Mouse (Mus musculus): ENCODE results near the gene Nsfl1c.

Gene Nsfl1c

GRCm38 (mm10) chr2:151543063-151543895 is 49.3 kb downstream of the Nsfl1c start:
- DNase-seq (ENCODE audit: low spot score), result peak; percentile 46

DNA sequence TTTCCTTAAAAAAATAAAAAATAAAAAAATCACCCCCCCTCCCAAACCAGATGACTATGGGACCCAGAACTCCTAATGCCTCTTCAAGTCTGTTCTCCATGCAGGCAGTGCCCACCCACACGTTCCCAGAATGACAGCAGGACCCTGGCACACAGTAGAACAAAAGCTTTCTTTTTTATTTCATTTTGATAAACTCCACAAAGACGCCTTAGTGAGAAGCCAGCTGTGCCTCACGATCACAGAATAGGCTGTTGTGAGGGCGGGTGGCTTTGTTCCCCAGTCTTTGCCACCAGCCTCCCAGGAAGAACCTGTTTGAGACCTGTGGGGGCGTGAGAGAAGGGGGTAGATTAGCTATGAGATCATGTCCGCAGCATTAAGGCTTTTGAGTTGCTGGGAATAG is 50.7 kb downstream of the Nsfl1c start:
- DNase-seq (ENCODE audit: low spot score), result peak; percentile 53

DNA sequence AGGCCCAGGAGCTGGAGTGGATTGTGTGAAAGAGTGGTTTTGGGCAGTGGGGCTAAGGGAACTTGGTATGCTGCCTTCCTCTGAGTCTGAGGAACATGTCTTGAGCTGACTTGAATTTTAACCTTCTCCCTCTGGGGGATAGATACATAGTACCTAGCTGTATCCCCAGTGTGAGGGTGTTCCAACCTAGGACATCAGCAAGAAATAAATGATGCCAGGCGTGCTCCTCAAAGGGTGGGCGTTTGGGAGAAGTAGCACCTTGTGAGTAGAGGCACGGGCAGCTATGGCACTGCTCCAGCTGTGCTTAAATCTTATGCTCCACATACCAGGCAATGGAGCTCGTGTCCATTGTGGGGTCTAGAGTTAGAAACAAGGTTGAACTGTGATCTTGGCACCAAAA is 52.6 kb downstream of the Nsfl1c start:
- no peak for DNase-seq (ENCODE audit: low spot score)

DNA sequence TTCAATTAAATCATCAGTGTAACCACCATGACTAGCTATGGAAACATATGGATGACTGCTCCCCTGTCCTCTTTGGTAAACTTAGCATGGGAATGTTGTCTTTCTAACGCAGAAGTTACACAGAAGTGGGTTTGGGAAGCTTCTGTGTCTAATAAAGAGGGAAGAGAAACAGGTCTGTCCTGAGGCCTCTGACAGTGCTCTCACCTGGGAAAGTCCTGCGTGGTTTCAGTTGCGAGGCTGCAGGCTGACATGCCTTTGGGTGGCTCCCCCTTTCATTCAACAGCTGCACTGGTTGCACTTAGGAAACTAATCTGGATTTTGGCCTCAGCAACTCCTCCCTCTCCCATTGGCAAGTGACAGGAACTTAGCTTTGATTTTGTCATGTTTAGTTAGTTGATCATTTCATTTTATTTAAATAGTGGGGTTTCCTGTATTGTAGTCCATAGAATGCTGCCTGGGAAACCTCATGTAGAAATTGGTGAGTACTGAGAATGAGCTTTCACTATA is 55.7 kb downstream of the Nsfl1c start:
- DNase-seq (ENCODE audit: low spot score), result no peak

All from left cerebral cortex, adult 11 months (tissue).